Mouse (Mus musculus) brain, adult 2 months (tissue): ENCODE measurements around the gene Tldc2.
A peak's percentile ranks its signal among the peaks of the same experiment; 100 is the strongest.

Source experiments
- DNase-seq: peaks from one replicate; pipeline ENCODE4 v3.0.0; 2011; ENCODE audit warnings: low read depth, low spot score

The Tldc2 gene

DNA sequence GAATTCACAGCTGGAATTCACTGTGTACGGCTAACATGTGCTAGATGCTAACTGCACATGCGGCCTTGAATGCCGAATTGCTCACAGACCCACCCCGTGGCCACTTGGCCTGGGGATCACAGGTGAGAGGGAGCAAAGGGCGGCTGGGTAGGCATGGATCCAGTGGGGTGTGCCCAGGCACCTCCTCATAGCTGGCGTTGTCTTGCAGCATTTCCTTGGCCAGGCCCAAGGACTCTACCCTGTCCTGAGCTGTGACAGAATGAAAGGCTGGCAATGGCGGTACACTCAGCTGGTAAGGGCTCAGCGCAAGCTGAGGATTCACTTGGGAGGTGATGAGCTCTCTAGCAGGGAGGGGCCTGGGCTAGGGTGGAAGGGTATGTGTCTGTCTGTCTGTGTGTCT lies at the start of gene Tldc2:
Tldc2 (plus strand) TSS at position 260 of the 400 bp plus-strand sequence.
- no peak for DNase-seq

DNA sequence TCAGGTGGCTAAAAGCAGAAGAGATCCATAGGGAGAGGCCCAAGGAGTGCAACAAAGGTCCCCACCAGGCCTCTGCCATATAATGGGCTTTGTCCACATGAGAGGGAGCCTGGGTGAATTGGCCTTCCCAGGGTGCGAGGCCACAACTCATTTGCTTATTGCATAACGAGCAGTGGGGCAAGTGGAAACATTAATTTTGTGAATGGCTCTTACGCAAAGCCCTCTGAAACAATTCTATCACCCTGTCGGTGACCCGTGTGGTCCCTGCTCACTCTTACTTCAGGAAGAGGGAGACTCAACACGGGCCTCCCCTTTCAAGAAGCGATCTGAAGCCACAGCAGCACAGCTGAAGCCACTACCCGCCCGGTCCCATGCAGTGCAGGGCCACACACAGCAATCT lies 49.6 kb upstream of the Tldc2 start:
- no peak for DNase-seq

DNA sequence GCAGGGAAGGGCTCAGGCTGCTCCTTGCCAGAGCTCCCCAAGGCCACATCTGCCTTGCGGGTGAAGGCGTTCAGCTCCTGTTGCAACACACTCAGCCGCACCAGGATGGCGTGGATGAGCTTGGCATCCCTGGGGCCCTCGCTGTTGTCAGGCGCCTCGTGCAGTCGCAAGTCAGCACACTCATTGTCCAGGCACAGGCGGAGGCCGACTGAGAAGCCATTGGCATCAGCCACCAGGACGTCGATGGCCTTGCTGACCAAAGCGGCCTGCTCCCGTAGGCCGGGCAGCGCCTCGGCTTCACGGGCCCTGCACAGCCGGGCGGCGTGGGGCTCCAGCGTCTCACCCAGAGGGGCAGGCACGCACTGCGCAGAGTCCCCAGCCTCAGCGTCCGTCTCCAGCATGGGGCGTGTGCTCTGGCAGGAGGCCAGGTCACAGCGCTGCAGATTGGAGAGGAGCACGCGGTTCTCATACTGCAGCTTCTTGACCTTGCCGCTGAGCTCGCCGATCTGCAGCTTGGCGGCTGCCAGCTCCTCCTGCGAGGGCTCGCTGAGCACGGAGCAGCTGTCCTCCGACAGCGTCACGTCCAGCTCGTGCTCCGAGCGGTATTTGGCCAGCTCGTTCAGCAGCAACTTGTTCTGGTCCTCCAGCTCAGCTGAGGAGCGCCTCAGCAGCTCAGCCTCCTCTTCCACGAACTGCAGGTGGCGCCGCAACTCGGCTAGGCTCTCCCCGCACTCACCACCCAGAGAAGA lies 46.8 kb upstream of the Tldc2 start:
- peak; percentile 83 for DNase-seq

DNA sequence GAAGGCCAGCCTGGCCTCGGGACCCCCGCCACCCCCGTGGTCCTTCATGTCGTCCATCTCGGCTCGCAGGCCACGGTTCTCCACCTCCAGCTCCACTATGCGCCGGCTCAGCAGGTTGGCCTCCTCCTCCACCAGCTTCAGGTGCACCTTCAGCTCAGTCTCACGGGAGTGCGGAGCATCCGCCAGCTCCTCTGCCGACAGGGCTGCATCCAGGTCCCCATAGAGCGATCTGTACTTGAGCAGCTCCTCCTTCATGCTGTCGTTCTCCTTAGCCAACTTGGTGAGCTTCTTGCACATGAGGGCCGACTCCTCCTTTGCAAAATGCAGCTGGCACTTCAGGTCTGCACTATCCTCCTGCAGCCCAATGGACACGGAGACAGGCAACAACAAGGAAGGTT lies 46.2 kb upstream of the Tldc2 start:
- DNase-seq, result no peak

DNA sequence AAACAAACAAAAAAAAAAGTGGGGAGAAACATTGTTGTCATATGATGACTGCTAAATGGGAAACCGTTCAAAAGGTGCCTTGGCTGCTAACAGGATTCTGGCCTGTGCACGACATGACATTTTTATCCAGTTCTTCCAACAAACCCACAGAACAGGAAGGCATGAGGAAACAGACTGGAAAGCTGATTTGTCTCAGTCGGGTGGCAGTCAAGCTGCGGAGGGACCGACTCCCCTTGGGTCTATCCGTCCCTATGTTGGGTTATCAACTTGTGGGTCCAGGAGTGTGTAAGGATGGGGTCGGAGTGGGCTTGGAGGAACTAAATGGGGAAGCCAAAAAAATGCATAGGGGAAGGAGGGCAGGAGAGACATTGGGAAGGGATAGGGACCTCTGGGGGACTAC lies 45.4 kb upstream of the Tldc2 start:
- peak; percentile 46 for DNase-seq

DNA sequence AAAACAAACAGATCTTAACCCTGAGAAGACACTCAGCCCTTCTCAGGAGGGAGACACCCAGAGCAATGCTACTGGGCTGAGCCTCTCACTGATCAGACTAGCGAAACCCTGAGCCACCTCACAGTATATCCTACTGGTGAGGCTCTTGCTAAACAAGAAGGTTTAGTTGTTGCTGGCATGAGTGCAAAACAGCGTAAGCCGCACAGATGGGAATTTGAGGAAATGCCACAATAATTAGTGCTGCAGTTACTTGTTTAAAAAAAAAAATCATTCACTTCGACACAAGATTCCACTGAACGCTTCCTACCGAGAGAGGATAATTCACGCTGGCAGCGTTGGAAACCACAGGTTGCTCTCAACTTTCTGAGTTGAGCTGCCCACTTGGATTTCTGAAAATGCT lies 43.3 kb upstream of the Tldc2 start:
- DNase-seq, result peak; percentile 83

DNA sequence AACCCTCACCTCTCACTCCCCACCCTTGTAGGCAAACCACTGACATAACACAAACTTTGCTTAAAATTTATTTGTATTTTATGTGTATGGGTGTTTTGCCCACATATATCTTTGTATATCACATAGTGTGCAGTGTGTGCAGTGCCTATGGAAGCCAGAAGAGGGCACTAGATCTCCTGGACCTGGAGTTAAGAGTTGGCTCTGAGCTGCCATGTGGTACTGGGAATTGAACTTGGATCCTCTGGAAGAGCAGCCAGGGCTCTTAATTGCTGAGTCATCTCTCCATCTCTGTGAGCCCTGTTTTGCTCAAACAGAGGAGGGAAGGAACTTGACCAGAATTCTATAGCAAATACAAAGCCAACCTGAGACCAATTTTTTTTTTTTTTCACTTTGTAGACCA lies 42.9 kb upstream of the Tldc2 start:
- peak; percentile 46 for DNase-seq

DNA sequence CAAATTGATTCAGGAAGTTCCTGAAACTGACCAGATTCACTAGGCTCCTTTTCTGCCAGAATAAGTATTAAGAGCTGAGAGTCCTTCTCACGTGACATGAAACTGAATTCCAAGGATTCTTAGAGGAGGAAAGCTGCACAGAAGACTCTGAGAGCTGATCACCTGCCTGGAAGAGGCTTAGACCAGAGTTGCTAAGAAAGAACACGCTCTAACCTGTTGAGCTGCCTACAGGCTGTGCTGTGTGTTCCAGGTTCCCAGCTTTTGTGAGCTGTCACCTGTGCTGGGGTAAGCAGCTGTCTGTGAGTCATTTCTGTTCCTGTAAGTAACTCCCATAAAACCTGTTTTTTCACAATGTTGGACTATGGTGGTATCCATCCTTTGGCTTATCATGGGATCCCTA lies 40.9 kb upstream of the Tldc2 start:
- DNase-seq, result no peak

DNA sequence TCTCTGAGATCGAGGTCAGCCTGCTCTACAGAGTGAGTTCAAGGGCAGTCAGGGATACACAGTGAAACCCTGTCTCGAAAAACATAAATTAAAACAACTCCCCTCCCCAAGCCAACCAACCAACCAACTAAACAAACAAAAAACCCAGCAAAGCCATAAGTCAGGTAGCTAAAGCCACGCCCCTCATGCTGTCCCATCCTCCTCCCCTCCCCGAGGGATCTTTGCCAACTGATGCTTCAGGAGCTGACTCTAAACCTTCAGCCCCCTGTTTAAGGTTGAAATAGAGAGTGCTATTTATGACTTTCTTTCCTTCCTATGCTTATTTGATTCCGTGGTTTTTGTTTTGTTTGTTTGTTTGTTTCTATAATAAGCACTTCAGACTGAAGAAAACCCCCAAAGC lies 39.9 kb upstream of the Tldc2 start:
- DNase-seq, result peak; percentile 58

DNA sequence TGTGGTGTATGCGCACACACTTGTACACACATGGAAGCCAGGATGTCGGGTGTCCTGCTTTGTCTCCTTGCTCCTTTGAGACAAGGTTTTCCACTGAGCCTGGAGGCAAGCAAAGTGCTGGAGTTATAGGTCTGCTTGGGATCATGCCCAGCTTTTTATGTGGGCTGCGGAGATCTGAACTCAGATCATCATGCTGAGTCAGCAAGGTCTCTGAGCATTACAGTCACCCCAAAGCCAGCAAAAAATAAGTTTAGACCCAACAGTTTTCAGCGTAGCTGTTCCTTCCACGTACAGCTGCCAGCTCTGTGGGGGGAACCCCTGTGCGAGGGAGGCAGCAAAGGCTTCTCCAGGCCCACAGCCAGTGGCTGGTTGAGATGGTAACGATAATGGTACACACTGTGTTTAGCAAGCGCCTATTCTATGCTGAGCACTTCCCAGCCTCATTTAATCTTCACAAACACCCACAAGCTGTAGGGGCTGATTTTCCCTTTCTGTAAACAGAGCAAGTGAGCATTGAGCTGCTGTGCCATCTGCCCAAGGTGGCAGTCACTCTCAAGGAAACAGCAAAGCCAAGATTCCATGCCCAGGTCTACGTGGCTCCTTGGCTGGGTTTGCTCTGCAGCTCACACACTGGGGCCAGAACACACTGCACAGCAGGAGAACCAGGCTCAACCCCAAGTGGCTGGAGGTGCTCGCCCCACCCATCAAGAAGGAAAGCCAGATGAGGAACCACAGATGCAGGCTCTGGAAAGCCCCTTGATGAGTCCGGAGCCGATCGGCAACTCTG lies 38.3 kb upstream of the Tldc2 start:
- DNase-seq, result peak; percentile 93

DNA sequence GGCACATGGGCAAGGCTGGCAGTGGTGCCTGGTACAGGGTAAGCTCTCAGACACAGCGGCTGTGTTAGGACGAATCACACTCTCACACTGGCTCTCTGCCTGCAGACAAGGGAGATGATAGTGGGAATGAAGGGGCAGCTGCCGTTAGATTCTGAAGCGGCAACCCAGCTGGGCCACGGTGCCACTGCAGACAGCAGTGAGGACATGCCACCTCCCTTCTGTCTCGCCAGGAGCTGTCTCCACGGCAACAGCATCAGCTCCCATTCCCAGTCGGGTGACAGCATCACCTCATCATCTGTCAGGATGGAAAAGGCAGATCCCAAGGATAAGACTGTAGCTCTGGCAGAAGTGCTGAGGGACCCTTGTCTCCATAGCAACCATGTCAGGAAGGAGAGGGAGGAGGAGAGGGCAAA lies 37.0 kb upstream of the Tldc2 start:
- peak; percentile 91 for DNase-seq

DNA sequence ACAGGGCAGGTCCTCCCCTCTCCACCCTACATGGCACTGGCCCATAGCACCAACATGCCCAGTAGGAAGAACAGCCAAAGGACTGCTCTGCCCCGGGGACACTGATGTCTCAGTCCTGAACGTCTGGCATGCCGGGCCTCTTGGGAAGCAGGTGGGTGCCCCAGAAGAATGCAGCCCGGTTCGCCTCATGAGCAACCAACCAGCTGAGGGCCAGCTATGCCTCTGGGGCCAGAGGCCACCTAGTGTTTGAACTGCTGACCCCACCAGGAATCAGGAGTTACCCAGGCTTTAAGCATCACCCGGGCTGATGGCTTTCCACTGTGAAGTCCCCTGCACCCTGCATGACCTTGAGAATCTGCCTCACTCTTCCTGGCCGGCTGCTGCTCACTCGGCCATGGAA lies 34.4 kb upstream of the Tldc2 start:
- DNase-seq, result no peak

DNA sequence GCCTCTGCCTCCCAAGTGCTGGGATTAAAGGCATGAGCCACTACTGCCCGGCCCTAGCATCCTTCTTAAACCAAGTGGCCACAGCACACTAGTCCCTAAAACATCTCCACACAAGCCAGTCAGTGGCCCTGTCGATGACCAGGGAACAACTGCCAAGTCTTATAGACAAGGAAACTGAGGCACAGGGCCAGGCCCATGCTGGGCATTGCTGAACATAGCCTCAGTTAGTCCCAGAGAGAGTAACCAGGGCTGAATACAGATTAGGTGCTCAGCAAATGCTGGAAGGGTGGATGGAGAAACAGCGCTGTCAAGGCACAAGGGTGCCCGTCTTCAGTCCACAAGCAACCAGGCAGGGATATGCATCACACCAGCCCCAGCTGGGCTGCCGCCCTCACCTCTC lies 33.7 kb upstream of the Tldc2 start:
- no peak for DNase-seq

DNA sequence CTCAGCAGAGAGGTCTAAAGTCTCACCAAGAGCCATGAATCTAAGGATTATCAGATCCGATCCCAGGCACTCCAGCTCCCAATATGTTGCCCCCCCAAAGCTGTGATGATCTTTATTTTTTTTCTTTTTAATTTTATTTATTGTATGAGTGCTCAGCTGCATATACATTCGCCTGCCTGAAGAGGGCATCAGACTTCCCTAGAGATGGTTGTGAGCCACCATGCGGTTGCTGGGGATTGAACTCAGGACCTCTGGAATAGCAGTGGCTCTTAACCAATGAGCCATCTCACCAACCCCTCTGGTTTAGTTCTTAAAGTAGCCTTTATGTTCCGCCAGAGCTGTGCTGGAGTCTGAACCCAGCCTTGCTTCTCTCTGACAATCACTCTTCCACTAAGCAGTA lies 33.1 kb upstream of the Tldc2 start:
- no peak for DNase-seq

DNA sequence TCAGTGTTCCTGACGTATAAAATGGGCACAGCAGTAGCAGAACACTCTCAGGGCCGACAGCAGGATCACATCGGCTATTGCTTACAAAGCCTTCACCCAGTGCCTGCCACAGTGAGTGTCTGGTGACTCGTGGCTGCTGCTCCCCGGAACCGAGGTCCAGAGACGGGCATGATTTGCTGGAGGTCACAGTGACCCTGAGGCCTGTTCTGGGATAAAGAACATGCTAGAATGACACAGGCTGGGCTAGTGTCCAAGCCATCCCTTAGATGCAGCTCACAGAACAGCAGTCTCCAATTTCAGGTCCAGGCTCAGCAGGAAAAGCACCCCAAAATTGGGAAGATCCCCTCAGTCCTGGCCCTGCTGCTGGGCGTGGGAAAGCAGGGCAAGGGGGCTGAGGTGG lies 32.6 kb upstream of the Tldc2 start:
- peak; percentile 50 for DNase-seq

DNA sequence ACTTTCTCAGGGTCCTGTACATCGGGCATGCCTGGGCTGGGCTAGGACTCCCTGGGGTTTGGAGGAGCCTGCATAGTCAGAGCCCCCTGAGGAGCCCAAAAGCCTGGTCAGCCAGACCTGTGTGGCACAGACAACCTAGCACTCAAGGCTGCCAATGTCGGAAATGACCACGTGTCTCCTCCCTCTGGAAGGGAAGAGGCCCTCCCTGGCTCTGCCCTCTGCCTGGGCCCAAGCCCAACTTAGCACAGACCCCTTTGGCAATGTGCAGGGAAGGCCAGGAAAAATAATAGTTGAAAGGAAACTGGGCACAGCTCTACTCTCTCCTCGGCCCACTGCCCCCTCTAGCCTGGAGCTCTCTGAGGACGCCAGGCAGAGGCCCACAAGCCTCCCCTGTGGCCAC lies 32.0 kb upstream of the Tldc2 start:
- peak; percentile 75 for DNase-seq

DNA sequence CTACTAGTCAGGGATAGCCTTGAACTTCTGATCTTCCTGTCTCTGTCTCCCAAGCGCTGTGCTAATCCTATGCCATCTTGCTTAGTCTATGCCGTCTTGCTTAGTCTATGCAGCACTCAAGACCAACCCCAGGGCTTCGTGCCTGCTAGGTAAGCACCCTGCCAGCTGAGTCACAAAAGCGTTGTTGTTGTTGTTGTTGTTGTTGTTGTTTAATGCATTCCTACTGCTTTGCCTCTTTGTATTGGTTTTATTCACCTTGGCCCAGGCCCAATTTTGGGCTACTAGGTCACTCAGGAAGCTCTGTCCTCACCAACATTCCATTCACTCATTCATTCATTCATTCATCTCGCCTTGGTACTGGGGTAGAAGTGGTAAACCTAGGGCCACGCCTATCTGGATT lies 31.1 kb upstream of the Tldc2 start:
- DNase-seq, result no peak

DNA sequence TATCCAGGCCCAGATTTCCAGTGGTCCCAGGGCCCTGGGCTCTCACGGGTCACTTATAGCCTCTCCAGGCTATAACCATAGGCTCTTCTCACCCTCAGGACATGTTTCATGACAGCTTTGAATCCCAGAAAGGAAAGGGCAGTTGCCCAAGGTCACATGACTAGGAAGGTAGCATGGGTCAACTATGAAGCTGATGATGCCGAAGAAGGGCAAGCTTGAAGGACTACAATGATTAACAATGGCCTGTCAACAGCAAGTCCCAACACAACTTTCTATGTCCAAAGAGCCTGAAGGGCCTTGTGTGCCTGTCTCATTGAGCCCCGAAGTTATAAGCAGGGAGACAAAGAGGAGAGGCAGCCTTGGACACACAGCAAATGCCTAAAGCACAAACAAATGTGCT lies 29.7 kb upstream of the Tldc2 start:
- no peak for DNase-seq

DNA sequence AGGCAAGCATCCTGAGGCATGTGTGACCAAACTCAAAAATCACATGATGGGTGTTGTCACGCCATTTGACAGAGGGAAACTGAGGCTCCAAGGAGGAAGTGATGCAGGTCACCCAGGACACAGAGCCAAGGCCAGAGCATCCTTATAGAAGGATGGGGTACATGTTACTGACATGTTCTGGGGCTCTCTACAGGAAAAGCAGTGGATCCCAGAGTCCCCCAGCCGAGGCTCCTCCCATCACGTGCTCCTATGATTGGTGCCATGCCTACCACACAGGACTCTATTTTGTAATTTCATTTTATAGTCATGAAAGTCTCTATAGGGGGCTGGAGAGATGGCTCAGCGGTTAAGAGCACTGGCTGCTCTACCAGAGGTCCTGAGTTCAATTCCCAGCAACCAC lies 29.1 kb upstream of the Tldc2 start:
- no peak for DNase-seq

DNA sequence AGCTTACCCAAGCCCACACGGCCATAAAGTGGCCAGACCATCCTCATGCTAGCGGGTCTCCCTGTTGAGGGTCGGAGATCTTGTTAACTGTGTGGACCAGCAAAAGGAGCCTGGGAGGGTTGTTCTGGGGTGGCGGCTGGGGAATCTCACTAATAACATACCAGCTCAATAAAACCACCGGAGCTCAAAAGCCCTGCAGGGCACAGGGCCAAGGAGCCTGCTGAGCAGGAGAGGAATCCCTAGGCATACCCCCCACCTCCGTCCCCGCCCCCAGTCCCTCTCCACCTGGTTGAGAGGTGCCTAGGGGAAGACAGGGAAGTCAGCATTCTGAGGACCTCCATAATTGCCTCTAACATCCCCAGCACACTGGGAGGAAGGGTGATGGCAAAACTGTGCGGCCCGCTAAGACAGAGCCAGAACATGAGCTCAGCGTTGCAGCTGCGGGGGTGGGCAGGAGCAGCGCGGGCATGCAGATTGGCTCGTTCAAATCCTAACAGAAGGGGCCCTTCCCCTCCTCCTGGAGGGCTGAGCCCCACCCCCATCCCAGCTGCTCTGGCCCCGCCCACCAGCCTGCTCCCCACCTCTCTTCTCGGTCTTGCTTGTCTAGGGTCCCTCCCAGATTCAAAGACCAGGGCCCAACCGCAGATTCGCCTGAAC lies 28.4 kb upstream of the Tldc2 start:
- peak; percentile 96 for DNase-seq

DNA sequence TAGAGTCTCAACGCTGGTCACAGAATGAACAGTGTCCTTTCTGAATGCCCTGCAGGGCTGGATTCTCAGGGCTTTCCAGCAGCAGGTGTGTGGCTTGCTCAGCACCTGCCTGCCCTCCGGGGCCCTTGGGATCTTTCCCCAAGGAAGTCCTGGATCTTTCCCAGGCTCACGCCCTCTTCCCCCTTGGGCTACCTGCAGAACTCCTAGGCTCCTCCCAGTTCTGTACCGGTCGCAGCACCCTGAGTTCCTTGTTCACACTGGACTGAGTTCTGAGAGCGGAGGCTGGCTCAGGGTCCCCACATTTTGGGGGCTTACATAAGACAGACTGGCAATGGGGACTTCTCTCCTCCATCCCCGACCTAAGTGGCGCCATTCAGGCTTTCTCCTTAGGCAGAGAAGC lies 27.7 kb upstream of the Tldc2 start:
- DNase-seq, result no peak

DNA sequence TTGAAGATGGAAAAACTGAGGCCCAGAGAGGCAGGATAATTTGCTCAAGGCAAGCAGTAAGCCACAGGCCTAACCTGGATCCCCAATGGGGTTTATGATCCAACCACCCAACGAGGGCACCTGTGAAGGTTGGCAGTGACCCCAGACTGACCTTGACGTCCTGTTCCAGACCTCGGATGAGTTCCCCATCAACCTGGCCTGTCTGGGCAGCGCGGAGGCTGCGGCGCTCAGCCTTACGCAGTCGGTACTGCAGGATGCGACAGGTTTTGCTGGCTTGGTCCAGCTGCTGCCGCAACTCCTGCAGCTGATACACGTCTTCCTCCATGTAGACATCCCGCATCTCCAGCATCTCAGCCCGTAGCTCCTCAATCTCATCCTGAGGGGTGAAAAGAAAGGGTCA lies 26.8 kb upstream of the Tldc2 start:
- DNase-seq, result peak; percentile 58
